Mouse (Mus musculus): ENCODE results near the gene Gpr107.

The Gpr107 gene

GRCm38 (mm10) chr2:31245491-31246141 is 93.5 kb downstream of the Gpr107 start, which contains the start of gene Ncs1:
Ncs1 (plus strand) TSS chr2:31245823.
- peak in 1 of 2 experiments; percentile 71 for DNase-seq (ENCODE audit: low spot score in 2 of 2)

GRCm38 (mm10) chr2:31246251-31246971 is 94.3 kb downstream of the Gpr107 start:
- DNase-seq (ENCODE audit: low spot score in 2 of 2): no peak

GRCm38 (mm10) chr2:31248856-31249255 is 96.7 kb downstream of the Gpr107 start:
- no peak for DNase-seq (ENCODE audit: low spot score in 2 of 2)

GRCm38 (mm10) chr2:31252167-31252566 is 100.1 kb downstream of the Gpr107 start:
- DNase-seq (ENCODE audit: low spot score in 2 of 2): no peak

GRCm38 (mm10) chr2:31253463-31253862 is 101.3 kb downstream of the Gpr107 start:
- no peak for DNase-seq (ENCODE audit: low spot score in 2 of 2)

- no peak for DNase-seq (ENCODE audit: low spot score in 2 of 2)
Observed at GRCm38 (mm10) chr2:31254806-31255205, 102.7 kb downstream of the Gpr107 start.

- DNase-seq (ENCODE audit: low spot score in 2 of 2): peak; percentile 71 to 79
Observed at GRCm38 (mm10) chr2:31255952-31256938, 104.1 kb downstream of the Gpr107 start.

- no peak for DNase-seq (ENCODE audit: low spot score in 2 of 2)
Observed at GRCm38 (mm10) chr2:31257096-31257495, 105.0 kb downstream of the Gpr107 start.

- DNase-seq (ENCODE audit: low spot score in 2 of 2): peak in 1 of 2 experiments; percentile 46
Observed at GRCm38 (mm10) chr2:31258609-31259366, 106.7 kb downstream of the Gpr107 start.

- no peak for DNase-seq (ENCODE audit: low spot score in 2 of 2)
Observed at GRCm38 (mm10) chr2:31259367-31259920, 107.3 kb downstream of the Gpr107 start.

GRCm38 (mm10) chr2:31260549-31260948 is 108.4 kb downstream of the Gpr107 start:
- no peak for DNase-seq (ENCODE audit: low spot score in 2 of 2)

GRCm38 (mm10) chr2:31263039-31263461 is 110.9 kb downstream of the Gpr107 start:
- no peak for DNase-seq (ENCODE audit: low spot score in 2 of 2)

GRCm38 (mm10) chr2:31263746-31264378 is 111.7 kb downstream of the Gpr107 start:
- no peak for DNase-seq (ENCODE audit: low spot score in 2 of 2)

GRCm38 (mm10) chr2:31267447-31267846 is 115.3 kb downstream of the Gpr107 start:
- no peak for DNase-seq (ENCODE audit: low spot score in 2 of 2)
